Mouse (Mus musculus): ENCODE results near the gene Grik2. TPM values are rescaled to one million over a fixed set of nuclear protein-coding genes. Genes with fewer than 3 reads are reported as not detected.

The Grik2 gene
- polyA plus RNA-seq, 1 experiment from 2014 or later: 28.1 TPM

DNA sequence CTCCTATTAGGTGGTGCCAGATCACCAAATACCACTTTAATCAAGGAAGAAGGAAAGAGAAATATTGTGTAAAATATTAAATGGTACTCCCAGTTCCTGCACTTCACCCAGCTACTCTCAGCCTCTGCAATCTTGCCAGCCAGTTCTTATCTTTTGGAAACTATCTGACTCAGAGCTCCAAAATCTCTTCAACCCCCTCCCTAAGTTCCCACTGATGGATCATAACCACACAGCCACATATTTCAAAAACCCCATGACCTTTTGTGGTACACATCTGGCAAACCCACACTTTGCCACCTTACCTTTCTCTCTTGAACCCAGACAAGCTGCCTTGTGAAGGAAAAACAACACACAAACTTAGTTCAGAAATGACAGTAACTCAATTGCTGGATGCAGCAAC, 738.2 kb downstream of the Grik2 start:
- Histone ChIP-seq H3K36me3 (ENCODE audit: poor library complexity, severe bottlenecking) (no peaks in the 10 kb centered on the region), H3K27me3 (no peaks in the 10 kb centered on the region), H3K4me2 (no peak overlapping the region), H3K27ac (no peak overlapping the region), H3K9me3 (replicated peaks) (no peaks in the 10 kb centered on the region), H3K4me1 (no peaks in the 10 kb centered on the region), H3K9ac (no peak overlapping the region), H3K4me3 (no peak overlapping the region)
- no peak for ATAC-seq

DNA sequence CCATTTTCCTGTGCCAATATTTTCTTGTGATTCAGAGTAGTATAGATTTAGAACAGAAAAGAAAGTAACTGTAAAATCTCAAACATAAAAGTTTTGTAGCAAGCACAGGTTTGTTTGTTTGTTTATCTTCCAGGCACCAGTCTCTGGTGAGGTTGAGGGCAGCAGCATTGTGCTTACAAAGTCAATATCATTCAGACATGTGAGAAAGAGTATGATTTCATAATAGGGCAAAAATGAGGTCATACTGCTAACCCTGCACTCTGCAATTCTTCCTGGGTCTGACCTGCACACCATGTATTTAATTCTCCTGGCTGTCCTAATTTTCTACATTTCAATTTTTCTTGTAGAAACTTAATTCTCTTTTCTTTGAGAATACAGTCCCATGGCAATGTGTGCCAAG, 739.2 kb downstream of the Grik2 start:
- H3K4me3 ChIP-seq: no peak overlapping the region
- no peak overlapping the region for H3K4me2 ChIP-seq
- H3K27ac ChIP-seq: no peak overlapping the region
- H3K36me3 ChIP-seq (ENCODE audit: poor library complexity, severe bottlenecking): no peaks in the 10 kb centered on the region
- H3K9me3 ChIP-seq (replicated peaks): no peaks in the 10 kb centered on the region
- no peaks in the 10 kb centered on the region for H3K27me3 ChIP-seq
- no peak for ATAC-seq
- no peak overlapping the region for H3K9ac ChIP-seq
- H3K4me1 ChIP-seq: no peaks in the 10 kb centered on the region
